Mouse (Mus musculus): Measurements from ENCODE around the gene Zbtb24.

GRCm38 (mm10) chr10:41514301-41514700 lies 64.1 kb downstream of the Zbtb24 start:
- no peak for TF ChIP-seq EP300 (IDR thresholded peaks at IDR 0.05; ENCODE audit: low read depth)
- TF ChIP-seq CTCF (IDR thresholded peaks at IDR 0.05; ENCODE audit: low read depth) = no peak

Measured in liver, embryonic 14.5 days (tissue).